Mouse (Mus musculus) neural tube, embryonic 11.5 days (tissue): ENCODE results near the gene Prl7b1. TPM values are rescaled to one million over a fixed set of nuclear protein-coding genes. Genes with fewer than 3 reads are reported as not detected.

Source experiments
- ATAC-seq: fragments of 200-750 bp; cut with Nextera tagmentation; 2 replicates; pipeline ENCODE4 v1.8.0; 2017; ENCODE audit warnings: moderate number of reproducible peaks, mild to moderate bottlenecking, moderate TSS enrichment, moderate library complexity; ENCODE audit not compliant: insufficient read depth, low FRiP score, low TSS enrichment
- DNase-seq: peaks from one replicate; pipeline ENCODE4 v3.0.0-alpha.2; 2015; ENCODE audit warnings: low spot score
- H3K27ac ChIP-seq: fragments of 300-500 bp; sonication (generic); 2 replicates; pipeline ENCODE4 v1.5.1; 2014; ENCODE audit warnings: low read depth, mild to moderate bottlenecking, low read length
- H3K27me3 ChIP-seq: fragments of 300-500 bp; sonication (generic); 2 replicates; pipeline ENCODE4 v1.6.1; 2014; ENCODE audit warnings: mild to moderate bottlenecking, low read length, mixed read lengths; ENCODE audit not compliant: control insufficient read depth, insufficient read depth
- H3K36me3 ChIP-seq: fragments of 300-500 bp; sonication (generic); 2 replicates; pipeline ENCODE4 v1.6.1; 2014; ENCODE audit warnings: mild to moderate bottlenecking, low read length, moderate library complexity, mixed read lengths; ENCODE audit not compliant: control insufficient read depth, insufficient read depth
- H3K4me1 ChIP-seq: fragments of 300-500 bp; sonication (generic); 2 replicates; pipeline ENCODE4 v1.6.1; 2014; ENCODE audit warnings: low read length, mixed read lengths; ENCODE audit not compliant: control insufficient read depth, insufficient read depth
- H3K4me2 ChIP-seq: fragments of 300-500 bp; sonication (generic); 2 replicates; pipeline ENCODE4 v1.6.1; 2014; ENCODE audit warnings: low read depth, mild to moderate bottlenecking, moderate library complexity
- H3K4me3 ChIP-seq: fragments of 300-500 bp; sonication (generic); 2 replicates; pipeline ENCODE4 v1.5.1; 2014; ENCODE audit warnings: low read depth, low read length
- H3K9ac ChIP-seq: fragments of 300-500 bp; sonication (generic); 2 replicates; pipeline ENCODE4 v1.6.1; 2014; ENCODE audit warnings: mild to moderate bottlenecking, low read length
- H3K9me3 ChIP-seq: fragments of 300-500 bp; sonication (generic); 2 replicates; pipeline ENCODE4 v1.6.1; 2016; ENCODE audit warnings: low read length; ENCODE audit not compliant: control insufficient read depth
- WGBS: fragments of 180-500 bp; shearing (Covaris S2); extraction: QIAGEN DNeasy Blood & Tissue Kit; methylation state at CpG from one replicate; pipeline ENCODE4 v1.1.7; 2014; 5-methylcytosine and 5-hydroxymethylcytosine counted together
- polyA plus RNA-seq: library from polyadenylated mRNA; unstranded; fragments of >200 nt; fragmentation: Nextera tagmentation; extraction: Ambion mirVana; gene quantifications from 2 replicates; pipeline ENCODE4 v1.2.1, GENCODE M21; 2014

Prl7b1 gene
- not detected in 2 replicates for polyA plus RNA-seq

GRCm38 (mm10) chr13:27610482-27610881, at the start of gene Prl7b1:
Gene Prl7b1, minus strand, starts transcription at chr13:27610582.
- H3K9me3 ChIP-seq: no peaks in the 10 kb centered on the region
- ATAC-seq: no peak
- WGBS: 76% methylated on average over 4 of the region's 4 CpGs
- no peak within 1 kb of the TSS for H3K4me2 ChIP-seq
- H3K36me3 ChIP-seq: no peaks in the 10 kb centered on the region
- no peaks in the 10 kb centered on the region for H3K27me3 ChIP-seq
- no peak for DNase-seq
- no peak within 1 kb of the TSS for H3K4me3 ChIP-seq
- no peak within 1 kb of the TSS for H3K27ac ChIP-seq
- H3K4me1 ChIP-seq: no peaks in the 10 kb centered on the region
- no peak within 1 kb of the TSS for H3K9ac ChIP-seq

- Histone ChIP-seq H3K4me2 (no peak within 1 kb of the TSS), H3K4me3 (no peak within 1 kb of the TSS), H3K36me3 (no peaks in the 10 kb centered on the region), H3K4me1 (no peaks in the 10 kb centered on the region), H3K27ac (no peak within 1 kb of the TSS), H3K9me3 (no peaks in the 10 kb centered on the region), H3K27me3 (no peaks in the 10 kb centered on the region), H3K9ac (no peak within 1 kb of the TSS)
- WGBS: 95% methylated on average over 3 of the region's 3 CpGs
- DNase-seq: no peak
- no peak for ATAC-seq
Observed at GRCm38 (mm10) chr13:27642393-27642792, 32.0 kb upstream of the Prl7b1 start, which contains the start of gene Prl7a1. Gene Prl7a1, minus strand, starts transcription at chr13:27642493.

- 86% methylated on average over 2 of the region's 2 CpGs for WGBS
- no peaks in the 10 kb centered on the region for H3K27me3 ChIP-seq
- no peak for ATAC-seq
- H3K36me3 ChIP-seq: no peaks in the 10 kb centered on the region
- no peak within 1 kb of the TSS for H3K27ac ChIP-seq
- H3K9me3 ChIP-seq: no peaks in the 10 kb centered on the region
- DNase-seq: no peak
- no peak within 1 kb of the TSS for H3K9ac ChIP-seq
- no peak within 1 kb of the TSS for H3K4me3 ChIP-seq
- no peak within 1 kb of the TSS for H3K4me2 ChIP-seq
- H3K4me1 ChIP-seq: no peaks in the 10 kb centered on the region
Observed at GRCm38 (mm10) chr13:27582071-27582470, 28.3 kb downstream of the Prl7b1 start, which contains the start of gene Prl8a1. Gene Prl8a1, minus strand, starts transcription at chr13:27582171.

- Histone ChIP-seq H3K27me3 (no peaks in the 10 kb centered on the region), H3K4me3 (no peak within 1 kb of the TSS)
- no peak for ATAC-seq
Observed at GRCm38 (mm10) chr13:27564506-27564905, 45.9 kb downstream of the Prl7b1 start, which contains the start of gene Prl8a9. Gene Prl8a9, minus strand, starts transcription at chr13:27564606.

GRCm38 (mm10) chr13:27553336-27553735, 57.0 kb downstream of the Prl7b1 start:
- no peak for ATAC-seq

More at GRCm38 (mm10) chr13:27564506-27564905, 45.9 kb downstream of the Prl7b1 start, which contains the start of gene Prl8a9:
- no peaks in the 10 kb centered on the region for H3K9me3 ChIP-seq
- H3K9ac ChIP-seq: no peak within 1 kb of the TSS
- H3K27ac ChIP-seq: no peak within 1 kb of the TSS
- 87% methylated on average over 2 of the region's 2 CpGs for WGBS
- no peak for DNase-seq
- no peak within 1 kb of the TSS for H3K4me2 ChIP-seq
- H3K36me3 ChIP-seq: no peaks in the 10 kb centered on the region
- H3K4me1 ChIP-seq: no peaks in the 10 kb centered on the region

More at GRCm38 (mm10) chr13:27553336-27553735, 57.0 kb downstream of the Prl7b1 start:
- no peaks in the 10 kb centered on the region for H3K27me3 ChIP-seq
- DNase-seq: no peak
- no peak overlapping the region for H3K9ac ChIP-seq
- no peak overlapping the region for H3K4me2 ChIP-seq
- no peak overlapping the region for H3K27ac ChIP-seq
- no peak overlapping the region for H3K4me3 ChIP-seq
- H3K9me3 ChIP-seq: no peaks in the 10 kb centered on the region
- no peaks in the 10 kb centered on the region for H3K4me1 ChIP-seq
- no peaks in the 10 kb centered on the region for H3K36me3 ChIP-seq

Other genes starting within 250 kb of the Prl7b1 start
- not detected in 2 replicates for gene Prl2b1, start 219.7 kb downstream of the Prl7b1 start, polyA plus RNA-seq
- not detected in 2 replicates for gene Prl8a6, start 171.9 kb downstream of the Prl7b1 start, polyA plus RNA-seq
- gene Prl8a8, start 97.4 kb downstream of the Prl7b1 start, polyA plus RNA-seq: not detected in 2 replicates
- gene Prl8a9, start 46.0 kb downstream of the Prl7b1 start, polyA plus RNA-seq: not detected in 2 replicates
- gene Prl8a1, start 28.4 kb downstream of the Prl7b1 start, polyA plus RNA-seq: not detected in 2 replicates
- not detected in 2 replicates for gene Prl7a1, start 31.9 kb upstream of the Prl7b1 start, polyA plus RNA-seq
- not detected in 2 replicates for gene Prl7a2, start 57.5 kb upstream of the Prl7b1 start, polyA plus RNA-seq
- gene Prl7d1, start 106.2 kb upstream of the Prl7b1 start, polyA plus RNA-seq: not detected in 2 replicates
- not detected in 2 replicates for gene Prl7c1, start 170.2 kb upstream of the Prl7b1 start, polyA plus RNA-seq
- gene Prl2a1, start 191.1 kb upstream of the Prl7b1 start, polyA plus RNA-seq: not detected in 2 replicates
- gene Prl2c1, start 238.8 kb upstream of the Prl7b1 start, polyA plus RNA-seq: not detected in 2 replicates